Mouse (Mus musculus): ENCODE measurements at regions not wholly inside any gene's neighbourhood (a gene's known extent, or its start where the extent isn't known, plus 50 kb on each side); places are given as distances from the start of the nearest gene placed in this dataset.
A peak's percentile ranks its signal among the peaks of the same experiment; 100 is the strongest.

DNA sequence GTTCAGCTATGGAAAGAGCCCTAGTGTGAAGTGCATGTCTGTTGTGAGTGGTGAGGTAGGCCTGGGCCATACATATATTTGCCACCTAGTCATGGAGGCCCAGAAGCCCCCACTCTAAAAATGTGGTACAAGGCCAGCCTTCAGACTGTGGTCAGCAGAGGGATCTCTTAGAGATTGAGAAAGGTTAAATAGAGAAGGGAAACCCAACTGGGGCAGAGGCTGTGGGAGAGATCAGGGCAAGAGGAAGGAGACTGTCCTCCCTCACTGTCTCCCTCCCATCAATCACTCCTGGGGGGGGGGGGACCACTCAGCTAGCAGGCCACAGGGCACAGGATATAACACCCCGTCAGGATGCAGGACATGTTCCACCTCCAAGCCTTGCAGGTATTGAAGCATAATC is 86.1 kb downstream of the Zfp36l2 start:
- Histone ChIP-seq H3K27me3 (replicated peaks; ENCODE audit: low read depth, poor library complexity, severe bottlenecking) (peaks cover 20% of the 10 kb centered on the region), H3K36me3 (replicated peaks) (no peaks in the 10 kb centered on the region), H3K9me3 (no peaks in the 10 kb centered on the region), H3K4me1 (peaks cover 53% of the 10 kb centered on the region), H3K4me3 (no peak overlapping the region), H3K27ac (replicated peaks) (peak overlapping the region; percentile 68)
- WGBS = 72% methylated on average over 1 of the region's 1 CpGs
- DNase-seq (ENCODE audit: low spot score) = no peak

- H3K27ac ChIP-seq (replicated peaks) = peak overlapping the region; percentile 68
- H3K4me1 ChIP-seq = peaks cover 64% of the 10 kb centered on the region
- H3K4me3 ChIP-seq = no peak overlapping the region
- H3K9me3 ChIP-seq = no peaks in the 10 kb centered on the region
- peaks cover 22% of the 10 kb centered on the region for H3K27me3 ChIP-seq (replicated peaks; ENCODE audit: low read depth, poor library complexity, severe bottlenecking)
- no peak for DNase-seq (ENCODE audit: low spot score)
- H3K36me3 ChIP-seq (replicated peaks) = no peaks in the 10 kb centered on the region
- 59% methylated on average over 10 of the region's 10 CpGs for WGBS
Observed at GRCm38 (mm10) chr17:84100523-84100922, 87.2 kb downstream of the Zfp36l2 start.

- no peak overlapping the region for H3K4me3 ChIP-seq
- H3K9me3 ChIP-seq = no peaks in the 10 kb centered on the region
- H3K4me1 ChIP-seq = peaks cover 71% of the 10 kb centered on the region
- peaks cover 27% of the 10 kb centered on the region for H3K27me3 ChIP-seq (replicated peaks; ENCODE audit: low read depth, poor library complexity, severe bottlenecking)
- WGBS = 83% methylated on average over 9 of the region's 9 CpGs
- DNase-seq (ENCODE audit: low spot score) = no peak
- H3K36me3 ChIP-seq (replicated peaks) = no peaks in the 10 kb centered on the region
- H3K27ac ChIP-seq (replicated peaks) = peak overlapping the region; percentile 68; the same call in 1 of the 2 replicates
Observed at GRCm38 (mm10) chr17:84099737-84100136, 88.0 kb downstream of the Zfp36l2 start.

GRCm38 (mm10) chr17:84097871-84098430 is 89.8 kb downstream of the Zfp36l2 start:
- DNase-seq (ENCODE audit: low spot score) = no peak
- no peaks in the 10 kb centered on the region for H3K36me3 ChIP-seq (replicated peaks)
- H3K27ac ChIP-seq (replicated peaks) = peak overlapping the region; percentile 95
- 86% methylated on average over 6 of the region's 6 CpGs for WGBS
- no peaks in the 10 kb centered on the region for H3K9me3 ChIP-seq
- H3K4me3 ChIP-seq = no peak overlapping the region
- peaks cover 58% of the 10 kb centered on the region for H3K4me1 ChIP-seq
- H3K27me3 ChIP-seq (replicated peaks; ENCODE audit: low read depth, poor library complexity, severe bottlenecking) = peaks cover 28% of the 10 kb centered on the region

GRCm38 (mm10) chr17:84097286-84097685 is 90.5 kb downstream of the Zfp36l2 start:
- DNase-seq (ENCODE audit: low spot score) = peak; percentile 44
- no peaks in the 10 kb centered on the region for H3K36me3 ChIP-seq (replicated peaks)
- H3K27ac ChIP-seq (replicated peaks) = peak overlapping the region; percentile 95
- 70% methylated on average over 13 of the region's 13 CpGs for WGBS
- H3K4me1 ChIP-seq = peaks cover 58% of the 10 kb centered on the region
- H3K4me3 ChIP-seq = peak overlapping the region; percentile 54; the same call in 1 of the 2 replicates
- no peaks in the 10 kb centered on the region for H3K9me3 ChIP-seq
- peaks cover 28% of the 10 kb centered on the region for H3K27me3 ChIP-seq (replicated peaks; ENCODE audit: low read depth, poor library complexity, severe bottlenecking)

GRCm38 (mm10) chr17:84096345-84097260 is 91.1 kb downstream of the Zfp36l2 start:
- H3K27ac ChIP-seq (replicated peaks) = peak overlapping the region; percentile 95
- H3K9me3 ChIP-seq = no peaks in the 10 kb centered on the region
- H3K4me1 ChIP-seq = peaks cover 53% of the 10 kb centered on the region
- 2% methylated on average over 59 of the region's 59 CpGs for WGBS
- peak; percentile 86 for DNase-seq (ENCODE audit: low spot score)
- H3K27me3 ChIP-seq (replicated peaks; ENCODE audit: low read depth, poor library complexity, severe bottlenecking) = peaks cover 28% of the 10 kb centered on the region
- H3K36me3 ChIP-seq (replicated peaks) = no peaks in the 10 kb centered on the region
- H3K4me3 ChIP-seq = peak overlapping the region; percentile 54

DNA sequence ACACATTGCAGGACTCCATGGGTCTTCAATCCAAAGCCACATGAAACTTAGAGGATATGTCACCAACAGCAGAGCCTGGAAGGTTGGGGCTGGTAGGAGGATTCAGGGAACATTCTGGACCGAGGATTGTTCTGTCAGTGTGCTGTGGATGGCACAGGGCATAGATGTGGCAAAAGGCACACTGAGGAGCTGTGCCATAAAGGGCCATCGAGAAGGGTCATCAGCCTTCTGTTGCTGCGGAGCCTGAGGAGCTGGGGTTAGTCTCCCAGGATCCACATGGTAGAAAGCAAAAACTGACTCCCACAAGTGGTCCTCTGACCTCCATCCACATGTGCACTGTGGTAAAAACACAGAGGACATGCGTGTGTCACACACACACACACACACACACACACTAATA is 91.9 kb downstream of the Zfp36l2 start:
- peaks cover 28% of the 10 kb centered on the region for H3K27me3 ChIP-seq (replicated peaks; ENCODE audit: low read depth, poor library complexity, severe bottlenecking)
- H3K4me3 ChIP-seq = no peak overlapping the region
- WGBS = 35% methylated on average over 4 of the region's 4 CpGs
- H3K36me3 ChIP-seq (replicated peaks) = no peaks in the 10 kb centered on the region
- no peak for DNase-seq (ENCODE audit: low spot score)
- peak overlapping the region; percentile 95 for H3K27ac ChIP-seq (replicated peaks)
- peaks cover 46% of the 10 kb centered on the region for H3K4me1 ChIP-seq
- H3K9me3 ChIP-seq = no peaks in the 10 kb centered on the region

- peaks cover 24% of the 10 kb centered on the region for H3K27me3 ChIP-seq (replicated peaks; ENCODE audit: low read depth, poor library complexity, severe bottlenecking)
- H3K36me3 ChIP-seq (replicated peaks) = no peaks in the 10 kb centered on the region
- peaks cover 38% of the 10 kb centered on the region for H3K4me1 ChIP-seq
- no peak for DNase-seq (ENCODE audit: low spot score)
- WGBS = 87% methylated on average over 2 of the region's 2 CpGs
- no peaks in the 10 kb centered on the region for H3K9me3 ChIP-seq
- H3K27ac ChIP-seq (replicated peaks) = peak overlapping the region; percentile 95; the same call in 1 of the 2 replicates
- no peak overlapping the region for H3K4me3 ChIP-seq
Observed at GRCm38 (mm10) chr17:84095089-84095488, 92.7 kb downstream of the Zfp36l2 start.

- Histone ChIP-seq H3K27me3 (replicated peaks; ENCODE audit: low read depth, poor library complexity, severe bottlenecking) (peaks cover 8% of the 10 kb centered on the region; the same call in 1 of the 2 replicates), H3K27ac (replicated peaks) (peak overlapping the region; percentile 60; the same call in 1 of the 2 replicates), H3K36me3 (replicated peaks) (no peaks in the 10 kb centered on the region), H3K9me3 (no peaks in the 10 kb centered on the region), H3K4me1 (peaks cover 50% of the 10 kb centered on the region), H3K4me3 (no peak overlapping the region)
- WGBS = 83% methylated on average over 12 of the region's 12 CpGs
- DNase-seq (ENCODE audit: low spot score) = no peak
Observed at GRCm38 (mm10) chr17:84086394-84086793, 101.4 kb downstream of the Zfp36l2 start.

DNA sequence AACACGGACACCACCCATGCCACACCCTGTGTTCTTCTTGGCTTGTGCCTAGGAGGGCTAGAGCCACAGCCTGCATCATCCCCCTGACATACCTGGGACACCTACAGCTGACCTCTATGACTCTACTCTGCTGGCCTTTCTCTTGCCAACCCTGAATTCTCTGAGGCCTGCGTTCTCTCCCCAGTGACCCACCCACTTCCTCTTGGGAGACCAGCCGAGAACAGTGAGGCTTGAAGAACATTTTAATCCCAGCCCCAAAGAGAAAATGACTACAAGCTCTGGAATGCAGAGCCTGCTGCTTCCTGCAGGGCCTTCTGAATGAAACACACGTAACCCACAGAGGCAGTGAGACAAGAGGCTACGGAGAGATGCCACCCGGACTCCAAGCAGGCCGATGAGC is 102.0 kb downstream of the Zfp36l2 start:
- Histone ChIP-seq H3K27ac (replicated peaks) (peak overlapping the region; percentile 60), H3K27me3 (replicated peaks; ENCODE audit: low read depth, poor library complexity, severe bottlenecking) (peaks cover 8% of the 10 kb centered on the region; the same call in 1 of the 2 replicates), H3K36me3 (replicated peaks) (no peaks in the 10 kb centered on the region), H3K9me3 (no peaks in the 10 kb centered on the region), H3K4me1 (peaks cover 50% of the 10 kb centered on the region), H3K4me3 (no peak overlapping the region)
- DNase-seq (ENCODE audit: low spot score) = no peak
- WGBS = 42% methylated on average over 7 of the region's 7 CpGs

- Histone ChIP-seq H3K4me1 (peaks cover 50% of the 10 kb centered on the region), H3K4me3 (no peak overlapping the region), H3K36me3 (replicated peaks) (no peaks in the 10 kb centered on the region), H3K27me3 (replicated peaks; ENCODE audit: low read depth, poor library complexity, severe bottlenecking) (peaks cover 8% of the 10 kb centered on the region; the same call in 1 of the 2 replicates), H3K27ac (replicated peaks) (peak overlapping the region; percentile 60), H3K9me3 (no peaks in the 10 kb centered on the region)
- WGBS = 90% methylated on average over 10 of the region's 10 CpGs
- DNase-seq (ENCODE audit: low spot score) = no peak
Observed at GRCm38 (mm10) chr17:84085232-84085631, 102.5 kb downstream of the Zfp36l2 start.

GRCm38 (mm10) chr17:84083307-84084263 is 104.2 kb downstream of the Zfp36l2 start:
- 61% methylated on average over 16 of the region's 16 CpGs for WGBS
- no peak overlapping the region for H3K4me3 ChIP-seq
- peak overlapping the region; percentile 73 for H3K27ac ChIP-seq (replicated peaks)
- DNase-seq (ENCODE audit: low spot score) = peak; percentile 49
- peaks cover 48% of the 10 kb centered on the region for H3K4me1 ChIP-seq
- H3K36me3 ChIP-seq (replicated peaks) = no peaks in the 10 kb centered on the region
- H3K9me3 ChIP-seq = no peaks in the 10 kb centered on the region
- H3K27me3 ChIP-seq (replicated peaks; ENCODE audit: low read depth, poor library complexity, severe bottlenecking) = peaks cover 8% of the 10 kb centered on the region; the same call in 1 of the 2 replicates

Data from embryonic facial prominence, embryonic 10.5 days (tissue).